Mouse (Mus musculus) adrenal gland, postnatal 14 days (tissue): ENCODE measurements at regions not wholly inside any gene's neighbourhood (a gene's known extent, or its start where the extent isn't known, plus 50 kb on each side); places are given as distances from the start of the nearest gene placed in this dataset.

Source experiments
- DNase-seq: peaks from one replicate; pipeline ENCODE4 v3.0.0; 2021; ENCODE audit warnings: mixed read lengths

GRCm38 (mm10) chr1:56453756-56454155 lies 183.5 kb downstream of the Hsfy2 start:
- no peak for DNase-seq

- no peak for DNase-seq
These were observed 194.4 kb downstream of the Hsfy2 start for GRCm38 (mm10) chr1:56442835-56443234.

GRCm38 (mm10) chr1:56406786-56407185 lies 230.4 kb downstream of the Hsfy2 start:
- no peak for DNase-seq

GRCm38 (mm10) chr1:56403351-56403750 lies 233.9 kb downstream of the Hsfy2 start:
- DNase-seq, result no peak

GRCm38 (mm10) chr1:56395832-56396231 lies 241.4 kb downstream of the Hsfy2 start:
- DNase-seq, result no peak

- DNase-seq, result no peak
These were observed 250.1 kb downstream of the Hsfy2 start for GRCm38 (mm10) chr1:56387086-56387485.

- DNase-seq, result no peak
These were observed 270.9 kb downstream of the Hsfy2 start for GRCm38 (mm10) chr1:56366319-56366718.

- no peak for DNase-seq
These were observed 276.4 kb downstream of the Hsfy2 start for GRCm38 (mm10) chr1:56360857-56361256.

GRCm38 (mm10) chr1:56346638-56347037 lies 290.6 kb downstream of the Hsfy2 start:
- peak; percentile 6 for DNase-seq

GRCm38 (mm10) chr1:56344952-56345351 lies 292.3 kb downstream of the Hsfy2 start:
- DNase-seq, result no peak

- no peak for DNase-seq
These were observed 309.9 kb downstream of the Hsfy2 start for GRCm38 (mm10) chr1:56327381-56327780.

- no peak for DNase-seq
These were observed 328.6 kb downstream of the Hsfy2 start for GRCm38 (mm10) chr1:56308586-56308985.

- DNase-seq, result peak; percentile 5
These were observed 342.8 kb downstream of the Hsfy2 start for GRCm38 (mm10) chr1:56294391-56294790.

GRCm38 (mm10) chr1:56289748-56290147 lies 347.5 kb downstream of the Hsfy2 start:
- DNase-seq, result no peak

- peak; percentile 4 for DNase-seq
These were observed 350.7 kb downstream of the Hsfy2 start for GRCm38 (mm10) chr1:56286386-56287045.

- no peak for DNase-seq
These were observed 375.5 kb downstream of the Hsfy2 start for GRCm38 (mm10) chr1:56261708-56262107.

GRCm38 (mm10) chr1:56260759-56261158 lies 376.5 kb downstream of the Hsfy2 start:
- DNase-seq, result no peak

GRCm38 (mm10) chr1:56256839-56257490 lies 380.3 kb downstream of the Hsfy2 start:
- no peak for DNase-seq

- no peak for DNase-seq
These were observed 397.5 kb downstream of the Hsfy2 start for GRCm38 (mm10) chr1:56239686-56240085.

GRCm38 (mm10) chr1:56226314-56227008 lies 410.8 kb downstream of the Hsfy2 start:
- no peak for DNase-seq

- no peak for DNase-seq
These were observed 417.5 kb downstream of the Hsfy2 start for GRCm38 (mm10) chr1:56219700-56220099.

- no peak for DNase-seq
These were observed 426.4 kb downstream of the Hsfy2 start for GRCm38 (mm10) chr1:56210712-56211371.
